8 mouse cellular contexts compared by ENCODE assay signal in genomic region chr15:81465901-81466737, GRCm38 (mm10). TPM values are rescaled to one million over a fixed set of nuclear protein-coding genes. Genes with fewer than 3 reads are reported as not detected.
A peak's percentile ranks its signal among the peaks of the same experiment; 100 is the strongest.
DNase-seq lines count a peak whose midpoint lies in the region; ATAC-seq lines count a peak whose summit lies in the region.

Rbx1 (plus strand) TSS chr15:81466296.

- WGBS in hindbrain, embryonic 13.5 days: under 1% methylated on average over 62 of the region's 62 CpGs

- H3K27ac ChIP-seq in hindbrain, embryonic 13.5 days: peak within 1 kb of the TSS; percentile 94

- H3K36me3 ChIP-seq in hindbrain, embryonic 13.5 days: peaks cover 24% of the 10 kb centered on the region

- H3K9ac ChIP-seq in hindbrain, embryonic 13.5 days: peak within 1 kb of the TSS; percentile 84

- no peaks in the 10 kb centered on the region for H3K27me3 ChIP-seq in hindbrain, embryonic 13.5 days

- peaks cover 22% of the 10 kb centered on the region for H3K4me1 ChIP-seq in hindbrain, embryonic 13.5 days (replicated peaks)

- peak; percentile 100 for DNase-seq in NIH3T3 (ENCODE audit: low read depth)
- peak; percentile 99 to 100 for DNase-seq in cerebellum, postnatal 10 days
- peak; percentile 97 to 98 for DNase-seq in frontal cortex, postnatal 14 days (ENCODE audit: low spot score in 2 of 2)
- DNase-seq in layer of hippocampus, postnatal 25 days (ENCODE audit: extremely low spot score in 1 of 2, low spot score in 1 of 2): peak; percentile 96 to 100
- DNase-seq in lung, postnatal 25 days (ENCODE audit: low spot score): peak; percentile 98
- DNase-seq in retina, embryonic 14.5 days (ENCODE audit: low spot score): peak; percentile 99
- DNase-seq in thymus, postnatal 4 days: peak; percentile 100

- peak; percentile 99 for ATAC-seq in hindbrain, embryonic 13.5 days (ENCODE audit: low FRiP score)

- H3K4me3 ChIP-seq in hindbrain, embryonic 13.5 days: peak within 1 kb of the TSS; percentile 63

- H3K4me2 ChIP-seq in hindbrain, embryonic 13.5 days: peak within 1 kb of the TSS; percentile 68

- H3K9me3 ChIP-seq in hindbrain, embryonic 13.5 days: no peaks in the 10 kb centered on the region

RNA-seq across cellular contexts. Expression of gene Rbx1, which starts in this region (rescaled TPM):
- 482 and 500 TPM in 2 replicates for polyA plus RNA-seq in hindbrain, embryonic 13.5 days (2015; fragmentation: Nextera tagmentation; extraction: Ambion mirVana)
- 100 to 1,000 TPM; 124 to 153 TPM for total RNA-seq in layer of hippocampus, postnatal 25 days (2021)

Comparison
In these comparisons a context has a peak if more than half of its experiments do, and no peak if none do; other contexts are left out.
1. Peak in every context shown above with its lines: DNase-seq, ATAC-seq, H3K4me3 ChIP-seq and H3K27ac ChIP-seq.